Mouse (Mus musculus): ENCODE measurements at regions not wholly inside any gene's neighbourhood (a gene's known extent, or its start where the extent isn't known, plus 50 kb on each side); places are given as distances from the start of the nearest gene placed in this dataset.

DNA sequence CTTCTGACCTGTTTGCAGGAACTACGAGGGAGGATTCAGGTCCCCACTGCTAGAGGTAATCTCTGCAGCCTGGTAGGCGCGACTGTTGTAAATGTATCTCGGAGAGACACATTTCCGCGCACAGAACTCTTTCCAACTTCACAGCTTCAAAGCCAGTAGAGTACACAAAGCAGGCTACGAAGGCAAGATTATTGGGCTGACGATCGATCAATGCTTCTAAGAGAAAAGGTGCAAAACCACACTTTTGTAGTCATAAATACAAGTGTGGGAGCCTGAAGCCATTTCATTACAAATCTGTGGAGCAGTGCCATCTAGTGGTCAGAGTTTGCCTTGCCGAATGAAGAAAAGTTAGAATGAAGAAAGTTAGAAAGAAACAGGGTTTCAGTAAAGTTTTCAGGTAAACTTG is 118.9 kb upstream of the Zc3h12c start:
- TF ChIP-seq USF1 (IDR thresholded peaks at IDR 0.05; ENCODE audit: low read depth) = no peak
- TF ChIP-seq FOSL1 (IDR thresholded peaks at IDR 0.05; ENCODE audit: insufficient read depth, low read length, poor library complexity, severe bottlenecking) = no peak
- Histone ChIP-seq H3K4me3 (ENCODE audit: insufficient read depth, poor library complexity, severe bottlenecking) (no peak overlapping the region), H3K27me3 (ENCODE audit: control insufficient read depth, insufficient read depth, insufficient read length) (no peaks in the 10 kb centered on the region)

DNA sequence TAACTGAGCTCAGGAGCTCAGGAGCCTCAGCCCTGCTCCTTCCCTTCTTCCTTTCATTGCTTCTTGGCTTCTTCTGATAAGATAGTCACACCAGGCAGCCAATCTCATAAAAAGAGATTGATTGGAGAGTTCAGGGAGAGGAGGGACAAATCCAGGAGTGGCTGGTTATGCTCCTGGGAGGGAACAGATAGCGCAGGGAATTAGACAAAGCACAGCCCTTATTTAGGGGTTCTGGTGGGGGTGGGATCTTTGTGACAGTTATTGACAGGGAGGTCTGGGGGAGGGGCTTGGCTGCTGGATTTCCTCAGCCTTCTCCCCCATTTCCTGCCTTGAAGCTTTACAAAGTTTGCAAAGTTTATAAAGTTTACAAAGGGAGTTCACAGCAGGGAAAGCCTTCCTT is 117.7 kb upstream of the Zc3h12c start:
- TF ChIP-seq MYOG (IDR thresholded peaks at IDR 0.05; ENCODE audit: control insufficient read depth, extremely low read depth, insufficient read length) = no peak
- no peak for TF ChIP-seq FOSL1 (IDR thresholded peaks at IDR 0.05; ENCODE audit: insufficient read depth, low read length, poor library complexity, severe bottlenecking)
- TF ChIP-seq CEBPB (IDR thresholded peaks at IDR 0.05; ENCODE audit: low read depth) = no peak
- no peak for TF ChIP-seq MAX (IDR thresholded peaks at IDR 0.05)
- TF ChIP-seq USF1 (IDR thresholded peaks at IDR 0.05; ENCODE audit: low read depth) = no peak
- no peak for TF ChIP-seq CTCF (IDR thresholded peaks at IDR 0.05; ENCODE audit: control insufficient read depth, insufficient read depth, insufficient read length)
- no peak for TF ChIP-seq MYOD1 (IDR thresholded peaks at IDR 0.05; ENCODE audit: control insufficient read depth, insufficient read length, low read depth)
- Histone ChIP-seq H3K4me3 (ENCODE audit: insufficient read depth, poor library complexity, severe bottlenecking) (no peak overlapping the region), H3K27me3 (ENCODE audit: control insufficient read depth, insufficient read depth, insufficient read length) (no peaks in the 10 kb centered on the region), H3ac (ENCODE audit: control insufficient read depth, insufficient read length, low read depth) (no peak overlapping the region), H3K79me2 (ENCODE audit: control insufficient read depth, insufficient read depth) (no peaks in the 10 kb centered on the region), H3K36me3 (ENCODE audit: control insufficient read depth, insufficient read depth) (no peaks in the 10 kb centered on the region), H3K79me3 (ENCODE audit: low read depth) (no peaks in the 10 kb centered on the region)

More for the DNA sequence above, 118.9 kb upstream of the Zc3h12c start:
- Histone ChIP-seq H3K36me3 (ENCODE audit: control insufficient read depth, insufficient read depth) (no peaks in the 10 kb centered on the region), H3ac (ENCODE audit: control insufficient read depth, insufficient read length, low read depth) (no peak overlapping the region), H3K79me3 (ENCODE audit: low read depth) (no peaks in the 10 kb centered on the region), H3K79me2 (ENCODE audit: control insufficient read depth, insufficient read depth) (no peaks in the 10 kb centered on the region)

DNA sequence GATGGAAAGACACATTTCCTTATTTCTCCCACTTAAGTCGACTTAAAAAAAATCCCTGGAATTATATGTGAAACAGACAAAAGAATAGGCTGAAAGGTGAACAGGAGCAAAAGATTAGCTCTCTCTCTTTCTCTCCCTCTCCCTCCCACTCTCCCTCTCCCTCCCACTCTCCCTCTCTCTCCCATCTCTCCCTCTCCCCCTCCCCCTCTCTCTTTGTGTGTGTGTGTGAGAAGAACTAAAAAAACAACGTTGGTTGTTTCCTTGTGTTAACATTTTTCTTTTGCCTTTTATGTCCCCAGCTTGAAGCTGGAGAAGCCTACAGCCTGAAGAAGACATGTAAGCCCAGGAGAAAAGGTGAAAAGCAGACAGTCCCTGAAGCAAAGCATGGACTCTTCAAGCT is 115.2 kb upstream of the Zc3h12c start:
- TF ChIP-seq FOSL1 (IDR thresholded peaks at IDR 0.05; ENCODE audit: insufficient read depth, low read length, poor library complexity, severe bottlenecking) (no peak), CEBPB (IDR thresholded peaks at IDR 0.05; ENCODE audit: low read depth) (no peak), MYOD1 (IDR thresholded peaks at IDR 0.05; ENCODE audit: control insufficient read depth, insufficient read length, low read depth) (no peak), CTCF (IDR thresholded peaks at IDR 0.05; ENCODE audit: control insufficient read depth, insufficient read depth, insufficient read length) (no peak), MYOG (IDR thresholded peaks at IDR 0.05; ENCODE audit: control insufficient read depth, extremely low read depth, insufficient read length) (no peak), USF1 (IDR thresholded peaks at IDR 0.05; ENCODE audit: low read depth) (no peak), MAX (IDR thresholded peaks at IDR 0.05) (no peak)
- Histone ChIP-seq H3ac (ENCODE audit: control insufficient read depth, insufficient read length, low read depth) (no peak overlapping the region), H3K36me3 (ENCODE audit: control insufficient read depth, insufficient read depth) (no peaks in the 10 kb centered on the region), H3K27me3 (ENCODE audit: control insufficient read depth, insufficient read depth, insufficient read length) (no peaks in the 10 kb centered on the region), H3K79me2 (ENCODE audit: control insufficient read depth, insufficient read depth) (no peaks in the 10 kb centered on the region), H3K4me3 (ENCODE audit: insufficient read depth, poor library complexity, severe bottlenecking) (no peak overlapping the region), H3K79me3 (ENCODE audit: low read depth) (no peaks in the 10 kb centered on the region)

DNA sequence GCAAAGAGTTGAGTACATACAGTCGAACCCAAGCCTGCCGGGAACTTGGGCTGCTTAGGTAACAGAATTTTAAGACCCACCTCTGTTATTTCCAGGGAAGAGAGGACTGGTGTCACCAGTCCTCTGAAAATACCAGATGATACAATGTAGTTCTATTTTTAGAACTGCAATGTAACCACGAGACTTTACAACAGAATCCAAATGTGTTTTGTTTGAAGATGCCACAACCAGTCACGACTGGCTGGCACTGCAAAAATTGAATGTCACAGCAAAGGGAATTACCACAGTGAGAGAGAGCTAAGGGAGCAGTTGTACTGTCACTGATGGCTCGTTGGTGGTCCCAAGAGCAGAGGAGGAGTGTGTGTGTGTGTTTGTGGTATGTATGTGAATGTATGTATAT is 112.6 kb upstream of the Zc3h12c start:
- H3ac ChIP-seq (ENCODE audit: control insufficient read depth, insufficient read length, low read depth) = no peak overlapping the region
- no peak overlapping the region for H3K4me3 ChIP-seq (ENCODE audit: insufficient read depth, poor library complexity, severe bottlenecking)
- H3K79me3 ChIP-seq (ENCODE audit: low read depth) = no peaks in the 10 kb centered on the region
- TF ChIP-seq MYOG (IDR thresholded peaks at IDR 0.05; ENCODE audit: control insufficient read depth, extremely low read depth, insufficient read length) (no peak), CEBPB (IDR thresholded peaks at IDR 0.05; ENCODE audit: low read depth) (no peak), MYOD1 (IDR thresholded peaks at IDR 0.05; ENCODE audit: control insufficient read depth, insufficient read length, low read depth) (no peak), MAX (IDR thresholded peaks at IDR 0.05) (no peak), CTCF (IDR thresholded peaks at IDR 0.05; ENCODE audit: control insufficient read depth, insufficient read depth, insufficient read length) (no peak), USF1 (IDR thresholded peaks at IDR 0.05; ENCODE audit: low read depth) (no peak), FOSL1 (IDR thresholded peaks at IDR 0.05; ENCODE audit: insufficient read depth, low read length, poor library complexity, severe bottlenecking) (no peak)
- no peaks in the 10 kb centered on the region for H3K27me3 ChIP-seq (ENCODE audit: control insufficient read depth, insufficient read depth, insufficient read length)
- no peaks in the 10 kb centered on the region for H3K36me3 ChIP-seq (ENCODE audit: control insufficient read depth, insufficient read depth)
- H3K79me2 ChIP-seq (ENCODE audit: control insufficient read depth, insufficient read depth) = no peaks in the 10 kb centered on the region

DNA sequence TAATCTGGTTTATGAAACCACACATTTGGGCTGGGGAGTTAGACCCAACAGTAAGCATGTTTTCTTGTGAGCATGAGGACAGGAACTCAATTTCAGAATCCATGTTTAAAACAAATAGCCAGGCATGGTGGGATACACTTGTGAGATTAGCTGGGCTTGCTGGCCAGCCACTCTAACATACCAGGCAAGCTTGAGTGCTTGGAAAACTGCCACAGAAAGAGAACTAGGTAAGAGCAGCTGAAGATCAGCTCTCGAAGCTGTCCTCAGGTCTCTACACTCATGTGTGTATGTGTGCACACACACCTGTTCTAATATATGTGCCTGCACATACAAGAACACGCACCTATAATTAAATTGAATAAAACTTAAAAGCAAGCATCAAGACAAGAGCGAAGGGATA is 112.2 kb upstream of the Zc3h12c start:
- TF ChIP-seq CTCF (IDR thresholded peaks at IDR 0.05; ENCODE audit: control insufficient read depth, insufficient read depth, insufficient read length) = no peak
- TF ChIP-seq FOSL1 (IDR thresholded peaks at IDR 0.05; ENCODE audit: insufficient read depth, low read length, poor library complexity, severe bottlenecking) = no peak
- TF ChIP-seq MYOG (IDR thresholded peaks at IDR 0.05; ENCODE audit: control insufficient read depth, extremely low read depth, insufficient read length) = no peak
- TF ChIP-seq USF1 (IDR thresholded peaks at IDR 0.05; ENCODE audit: low read depth) = no peak
- no peak for TF ChIP-seq MYOD1 (IDR thresholded peaks at IDR 0.05; ENCODE audit: control insufficient read depth, insufficient read length, low read depth)
- no peak for TF ChIP-seq CEBPB (IDR thresholded peaks at IDR 0.05; ENCODE audit: low read depth)
- TF ChIP-seq MAX (IDR thresholded peaks at IDR 0.05) = no peak
- no peaks in the 10 kb centered on the region for H3K36me3 ChIP-seq (ENCODE audit: control insufficient read depth, insufficient read depth)
- no peaks in the 10 kb centered on the region for H3K79me3 ChIP-seq (ENCODE audit: low read depth)
- H3K79me2 ChIP-seq (ENCODE audit: control insufficient read depth, insufficient read depth) = no peaks in the 10 kb centered on the region
- no peak overlapping the region for H3ac ChIP-seq (ENCODE audit: control insufficient read depth, insufficient read length, low read depth)
- H3K4me3 ChIP-seq (ENCODE audit: insufficient read depth, poor library complexity, severe bottlenecking) = no peak overlapping the region
- H3K27me3 ChIP-seq (ENCODE audit: control insufficient read depth, insufficient read depth, insufficient read length) = no peaks in the 10 kb centered on the region

DNA sequence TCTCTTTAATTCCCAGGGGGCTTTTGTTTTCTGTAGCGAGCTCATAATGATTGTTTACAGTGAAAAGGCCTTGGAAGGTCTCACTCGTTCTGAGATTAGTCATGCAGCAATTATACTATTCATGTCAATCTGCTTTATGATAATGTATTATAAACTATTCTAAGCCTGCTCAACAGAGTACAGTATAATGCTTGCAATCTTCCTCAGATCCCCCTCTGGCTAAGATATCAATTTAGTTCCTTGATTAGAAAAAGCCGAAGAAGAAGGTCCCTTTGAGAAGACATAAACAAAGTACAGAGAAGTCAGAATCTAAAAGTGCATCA is 110.3 kb upstream of the Zc3h12c start:
- Histone ChIP-seq H3ac (ENCODE audit: control insufficient read depth, insufficient read length, low read depth) (no peak overlapping the region), H3K27me3 (ENCODE audit: control insufficient read depth, insufficient read depth, insufficient read length) (no peaks in the 10 kb centered on the region), H3K4me3 (ENCODE audit: insufficient read depth, poor library complexity, severe bottlenecking) (no peak overlapping the region), H3K79me2 (ENCODE audit: control insufficient read depth, insufficient read depth) (no peaks in the 10 kb centered on the region), H3K79me3 (ENCODE audit: low read depth) (no peaks in the 10 kb centered on the region), H3K36me3 (ENCODE audit: control insufficient read depth, insufficient read depth) (no peaks in the 10 kb centered on the region)
- TF ChIP-seq MAX (IDR thresholded peaks at IDR 0.05) (no peak), CEBPB (IDR thresholded peaks at IDR 0.05; ENCODE audit: low read depth) (no peak), FOSL1 (IDR thresholded peaks at IDR 0.05; ENCODE audit: insufficient read depth, low read length, poor library complexity, severe bottlenecking) (no peak), USF1 (IDR thresholded peaks at IDR 0.05; ENCODE audit: low read depth) (no peak), MYOD1 (IDR thresholded peaks at IDR 0.05; ENCODE audit: control insufficient read depth, insufficient read length, low read depth) (no peak), MYOG (IDR thresholded peaks at IDR 0.05; ENCODE audit: control insufficient read depth, extremely low read depth, insufficient read length) (no peak), CTCF (IDR thresholded peaks at IDR 0.05; ENCODE audit: control insufficient read depth, insufficient read depth, insufficient read length) (no peak)

Data from C2C12 (cell line).